Mouse (Mus musculus) adrenal gland, postnatal 14 days (tissue): ENCODE measurements around the gene Sepsecs. TPM values are rescaled to one million over a fixed set of nuclear protein-coding genes. Genes with fewer than 3 reads are reported as not detected.
A peak's percentile ranks its signal among the peaks of the same experiment; 100 is the strongest.

Experiments
- DNase-seq: peaks from one replicate; pipeline ENCODE4 v3.0.0; 2021; ENCODE audit warnings: mixed read lengths
- total RNA-seq: library from RNA; stranded (reverse); gene quantifications from 2 replicates; pipeline ENCODE4 v1.2.3, GENCODE M21; 2021

The Sepsecs gene
- total RNA-seq, 1 experiment from 2014 or later: 19.2 TPM

DNA sequence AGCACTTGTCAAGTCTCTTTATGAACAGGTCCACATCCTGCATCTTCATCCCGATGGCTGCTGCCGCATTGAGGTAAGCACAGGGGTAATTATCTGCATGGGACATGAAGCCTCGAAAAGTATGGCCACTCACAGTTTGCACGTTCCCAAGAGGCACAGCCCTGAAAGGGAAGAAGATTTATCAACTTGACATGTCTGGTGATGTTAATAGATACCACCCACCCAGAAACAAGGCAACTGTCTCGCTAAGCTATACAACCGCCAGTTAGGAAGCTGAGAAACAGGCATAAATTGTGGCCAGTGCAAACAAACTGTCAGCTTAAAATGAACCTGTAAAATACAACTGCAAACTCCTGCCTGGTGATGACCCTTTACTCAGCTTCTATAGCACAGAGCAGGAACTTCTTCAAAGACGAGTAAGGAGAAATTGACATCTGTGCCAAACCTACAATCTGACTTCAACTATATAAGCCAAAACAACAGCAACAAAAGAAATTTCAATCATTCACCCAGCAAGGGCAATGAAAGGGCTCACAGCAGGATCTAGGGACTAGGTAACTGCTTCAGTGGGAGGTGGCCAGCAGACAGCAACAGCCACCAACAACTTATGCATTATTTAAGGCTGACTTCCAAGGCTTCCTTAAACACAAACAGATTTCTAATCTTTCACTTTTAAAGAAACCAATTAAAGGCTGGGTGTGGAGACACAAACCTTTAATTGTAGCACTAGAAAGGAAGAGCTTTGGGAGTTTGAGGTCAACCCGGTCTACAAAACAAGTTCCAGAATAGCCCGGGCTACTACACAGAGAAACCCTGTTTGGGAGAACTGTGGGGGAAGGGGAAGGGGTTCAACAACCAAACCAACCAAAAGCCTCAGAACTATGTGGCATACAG is 25.3 kb downstream of the Sepsecs start:
- no peak for DNase-seq

DNA sequence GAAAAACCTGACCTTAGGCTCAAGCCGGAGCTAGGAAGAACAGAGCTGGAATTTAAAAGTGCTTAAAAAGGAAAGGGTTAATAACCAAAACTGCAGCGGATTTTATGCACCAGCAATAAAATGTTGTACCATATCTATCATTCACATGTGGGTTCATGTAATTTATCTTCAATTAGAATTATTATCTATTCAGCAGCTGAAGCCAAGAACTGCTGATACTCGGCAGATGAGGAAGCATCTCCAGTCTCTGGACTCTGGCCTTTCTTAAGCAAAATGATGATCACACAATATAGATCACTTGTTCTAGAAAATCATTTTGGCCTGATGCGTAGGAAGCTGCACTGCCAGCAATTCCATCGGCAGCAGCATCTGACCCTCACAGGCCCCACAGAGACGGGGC is 27.8 kb downstream of the Sepsecs start:
- DNase-seq: no peak

DNA sequence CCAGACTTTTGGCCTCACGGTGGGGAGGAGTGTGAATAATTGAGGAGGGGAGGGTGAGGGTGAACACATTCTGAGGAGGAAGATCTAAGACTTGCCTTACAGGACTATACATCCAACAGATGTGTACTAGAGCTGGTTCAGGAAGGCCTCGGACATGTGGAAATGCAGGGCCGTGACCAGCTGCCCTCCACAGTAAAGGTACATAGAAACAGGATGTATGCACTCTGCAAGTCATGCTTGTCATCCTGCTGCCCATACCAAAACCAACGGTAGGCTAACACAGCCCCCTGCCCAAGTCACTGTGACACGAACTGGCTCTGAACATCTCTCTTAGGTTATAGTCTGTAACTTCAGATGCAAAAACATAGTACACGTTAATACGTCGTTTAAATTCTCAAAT is 30.6 kb downstream of the Sepsecs start:
- no peak for DNase-seq

DNA sequence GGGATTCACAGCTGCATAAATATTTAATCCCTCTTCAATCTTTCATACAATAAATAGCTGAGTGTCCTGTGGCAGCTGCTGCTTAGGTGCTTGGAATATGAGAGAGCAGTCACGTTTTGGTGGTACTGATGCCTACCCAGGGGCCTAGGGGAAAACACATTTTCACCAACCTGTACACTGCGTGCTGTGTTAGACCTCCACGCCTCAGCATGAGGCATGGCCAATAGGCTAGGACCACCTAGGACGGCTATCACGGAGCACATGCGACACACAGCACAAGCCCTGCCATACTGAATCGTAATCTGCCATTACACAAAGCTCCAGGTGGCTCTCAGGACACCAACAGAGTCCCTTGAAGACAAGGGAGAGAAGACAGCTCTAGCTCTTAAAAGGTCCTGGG is 31.5 kb downstream of the Sepsecs start:
- DNase-seq: no peak

DNA sequence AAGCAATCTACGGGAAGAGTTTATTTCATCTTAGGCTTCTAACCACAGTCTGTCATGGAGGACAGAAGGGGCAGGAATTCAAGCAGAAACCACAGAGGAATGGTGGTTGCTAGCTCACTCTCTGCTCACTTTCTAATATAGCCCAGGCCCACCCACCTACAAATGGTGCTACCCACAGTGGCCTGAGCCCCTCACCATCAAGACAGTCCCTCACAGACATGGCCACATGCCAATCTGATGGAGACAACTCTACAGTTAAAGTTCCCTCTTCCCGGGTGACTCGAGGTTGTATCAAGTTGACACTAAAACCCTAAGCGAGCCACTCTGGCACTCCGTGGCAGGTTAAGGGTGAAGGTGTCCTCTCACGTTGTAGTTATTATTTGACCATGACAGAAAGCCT is 32.6 kb downstream of the Sepsecs start:
- DNase-seq: no peak

DNA sequence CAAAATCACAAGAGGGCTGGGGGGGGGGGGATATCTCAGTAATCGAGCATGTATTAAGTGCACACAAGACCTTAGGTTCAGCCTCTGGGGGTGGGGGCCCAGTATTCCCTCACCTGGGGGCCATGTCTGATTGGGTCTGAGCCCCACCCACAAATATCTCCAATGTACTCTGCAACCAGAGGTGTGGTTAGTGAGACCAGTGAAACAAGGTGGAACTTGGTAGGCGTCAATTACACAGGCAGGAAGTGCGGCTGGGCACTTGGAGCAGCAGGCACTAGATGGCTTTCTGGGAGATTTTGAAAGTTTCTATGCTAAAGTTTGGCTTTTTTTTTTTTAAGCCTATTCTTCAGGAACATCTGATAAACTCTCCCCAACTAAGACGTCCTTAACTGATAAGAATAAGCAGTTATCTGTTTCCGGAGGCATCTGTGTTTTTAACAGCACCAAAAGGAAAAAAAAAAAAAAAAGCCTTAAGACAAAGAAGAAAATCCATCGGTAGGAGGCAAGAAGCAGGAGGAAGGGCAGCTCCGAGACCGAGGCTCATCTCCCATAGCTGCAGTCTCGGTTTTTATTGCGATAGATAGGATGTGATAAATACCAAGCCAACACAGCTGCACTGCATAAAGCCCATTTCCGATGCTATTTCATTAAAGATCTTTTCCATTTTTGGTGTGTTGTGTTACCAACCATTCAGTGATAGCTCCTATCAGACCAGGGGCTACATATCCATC is 33.3 kb downstream of the Sepsecs start:
- no peak for DNase-seq

DNA sequence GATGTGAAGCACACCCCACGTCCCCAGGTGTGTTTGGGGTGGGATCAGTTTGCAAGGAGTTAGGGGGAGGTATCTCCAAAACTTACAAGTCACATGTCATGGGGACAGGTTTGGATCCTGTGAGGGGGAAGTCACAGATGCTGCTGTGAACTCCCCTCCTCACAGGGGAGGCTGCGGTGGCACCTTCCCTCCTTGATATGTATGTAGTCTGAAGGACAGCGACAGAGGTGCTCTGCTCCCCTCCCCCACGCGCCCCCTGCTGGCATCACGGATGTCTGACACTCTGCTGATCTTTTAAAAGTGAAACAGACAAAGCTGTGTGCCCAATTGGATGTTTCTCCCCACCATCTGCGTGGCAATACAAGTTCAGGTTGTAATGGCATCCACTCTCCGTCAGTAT is 35.5 kb downstream of the Sepsecs start:
- DNase-seq: peak; percentile 80

DNA sequence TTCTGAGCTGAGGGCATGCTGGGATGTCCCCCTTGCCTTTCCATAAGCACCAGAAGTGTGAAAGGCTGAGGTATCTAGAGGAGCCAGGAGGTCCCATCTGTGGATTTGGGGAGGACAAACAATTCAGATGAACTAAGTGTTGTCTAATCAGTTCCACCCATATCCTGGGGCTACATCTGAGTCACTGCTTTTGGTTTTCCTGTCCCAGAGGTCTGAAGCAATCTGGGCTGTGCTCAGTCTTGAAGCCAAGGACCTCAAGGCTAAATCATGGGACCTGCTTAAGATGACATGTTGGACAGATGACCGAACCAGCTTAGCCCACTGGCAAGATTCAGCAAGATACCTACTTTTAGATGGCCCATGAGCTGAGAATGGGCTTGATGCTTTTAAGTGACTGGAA is 39.0 kb downstream of the Sepsecs start:
- no peak for DNase-seq

DNA sequence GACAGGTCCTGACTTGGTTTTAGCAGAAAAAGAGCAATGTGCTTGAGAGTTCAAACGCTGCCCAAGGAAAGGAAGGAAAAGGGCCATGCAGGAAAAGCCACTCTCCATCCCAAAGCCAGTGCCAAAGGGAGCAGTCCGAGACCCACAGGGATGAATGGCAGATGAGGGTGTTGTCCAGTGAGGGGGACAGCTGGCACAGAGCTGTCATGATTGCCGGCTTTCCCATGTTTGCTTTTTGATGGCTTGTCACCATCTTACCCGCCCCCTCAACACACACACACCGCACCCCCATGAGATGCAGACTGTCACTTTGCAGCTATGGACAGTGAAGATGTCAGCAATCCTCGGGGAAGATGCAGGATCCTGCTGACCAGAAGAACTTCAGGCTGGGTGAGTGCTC is 40.3 kb downstream of the Sepsecs start:
- DNase-seq: no peak

DNA sequence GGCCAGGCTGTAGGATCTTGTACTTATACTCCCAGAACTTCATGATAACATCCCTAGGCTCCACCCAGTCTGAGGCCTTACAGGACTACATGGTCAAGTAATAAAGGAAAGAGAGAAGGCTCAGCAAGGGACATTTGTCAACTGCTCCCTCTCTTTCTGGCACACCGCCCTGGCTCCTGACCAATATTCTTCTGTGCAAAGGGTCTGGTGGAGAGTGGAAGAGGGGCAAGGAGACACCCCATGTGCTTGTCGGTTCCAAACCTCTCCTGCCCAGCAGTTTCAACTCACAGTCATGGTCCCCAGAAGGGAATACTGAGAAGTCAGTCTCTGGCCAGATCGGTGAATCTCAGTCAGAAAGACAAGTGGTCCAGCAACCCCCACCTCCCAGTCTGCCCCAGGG is 40.7 kb downstream of the Sepsecs start:
- DNase-seq: no peak

DNA sequence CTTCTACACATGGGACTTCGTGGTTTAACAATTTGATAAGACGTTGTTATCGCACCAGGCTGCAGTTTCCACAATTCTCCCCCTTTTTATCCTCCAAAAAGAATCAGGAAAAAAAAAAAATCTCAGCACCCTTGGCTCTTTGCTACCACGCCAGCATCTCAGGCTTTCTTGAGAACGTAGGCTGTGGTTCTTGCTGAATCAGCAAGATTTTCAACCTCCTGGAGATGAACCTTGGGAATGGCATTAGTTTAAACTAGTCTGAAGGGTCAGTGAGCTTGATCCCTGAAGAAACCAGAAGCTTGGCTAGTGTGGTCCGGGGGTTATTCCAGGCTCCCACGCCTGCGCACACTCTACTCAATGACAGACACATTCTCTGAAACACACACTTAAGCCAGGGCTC is 41.8 kb downstream of the Sepsecs start:
- DNase-seq: no peak

DNA sequence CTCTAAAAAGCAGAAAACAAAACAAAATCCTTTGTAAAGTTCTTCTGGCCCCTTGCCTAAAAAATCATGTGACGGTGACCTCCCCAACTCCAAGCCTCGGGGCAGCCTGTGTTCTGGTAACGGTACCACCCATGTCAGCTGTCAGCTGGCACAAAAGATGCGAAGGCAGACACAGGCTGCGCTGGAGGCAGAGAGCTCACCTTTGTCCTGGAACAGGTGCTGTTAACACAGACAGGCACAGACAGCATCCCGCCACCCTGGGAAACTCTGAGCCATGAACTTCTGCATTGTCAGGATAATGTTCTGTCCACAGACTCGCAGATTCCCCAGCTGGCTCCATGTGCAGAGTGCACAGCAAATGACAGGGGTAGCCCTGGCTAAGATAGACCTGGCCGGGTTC is 43.4 kb downstream of the Sepsecs start:
- DNase-seq: no peak

DNA sequence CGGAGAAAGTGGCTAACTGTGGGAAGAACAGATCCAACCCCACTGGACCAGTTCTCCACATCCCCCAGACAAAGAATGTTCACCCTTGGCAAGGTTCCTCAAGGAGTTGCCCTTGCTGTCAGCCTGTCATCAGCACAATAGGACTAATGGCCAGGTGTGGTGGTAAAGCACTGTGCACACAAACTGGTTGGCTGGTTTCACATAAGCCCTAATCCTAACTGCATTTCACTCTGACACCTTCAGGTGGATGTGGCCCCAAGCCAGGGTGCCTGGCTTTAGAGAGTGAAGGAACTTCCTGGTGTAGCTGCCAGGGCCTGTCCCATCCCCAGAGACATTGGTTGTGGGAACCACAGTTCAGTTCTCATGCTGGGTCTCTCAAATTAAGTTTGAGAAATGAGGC is 44.6 kb downstream of the Sepsecs start:
- DNase-seq: no peak

DNA sequence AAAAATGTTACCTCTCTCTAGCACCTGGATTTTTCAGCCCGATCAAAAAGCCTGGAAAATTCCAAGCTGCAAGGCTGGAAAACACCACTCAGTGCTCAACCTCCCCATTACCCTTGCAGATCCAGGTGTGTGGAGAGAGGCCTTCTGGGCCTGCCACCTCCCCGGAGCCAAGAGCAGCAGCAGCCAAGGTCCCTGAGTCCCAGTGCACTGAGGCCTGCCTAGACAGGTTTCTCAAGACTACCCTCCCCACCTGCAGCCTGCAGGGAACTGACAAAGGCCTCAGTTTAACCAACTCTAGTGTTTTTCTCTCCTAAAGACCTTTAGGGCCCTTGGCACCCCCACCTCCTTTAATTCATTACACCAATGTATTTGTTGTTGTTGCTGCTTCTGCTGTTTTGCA is 46.4 kb downstream of the Sepsecs start:
- DNase-seq: no peak

DNA sequence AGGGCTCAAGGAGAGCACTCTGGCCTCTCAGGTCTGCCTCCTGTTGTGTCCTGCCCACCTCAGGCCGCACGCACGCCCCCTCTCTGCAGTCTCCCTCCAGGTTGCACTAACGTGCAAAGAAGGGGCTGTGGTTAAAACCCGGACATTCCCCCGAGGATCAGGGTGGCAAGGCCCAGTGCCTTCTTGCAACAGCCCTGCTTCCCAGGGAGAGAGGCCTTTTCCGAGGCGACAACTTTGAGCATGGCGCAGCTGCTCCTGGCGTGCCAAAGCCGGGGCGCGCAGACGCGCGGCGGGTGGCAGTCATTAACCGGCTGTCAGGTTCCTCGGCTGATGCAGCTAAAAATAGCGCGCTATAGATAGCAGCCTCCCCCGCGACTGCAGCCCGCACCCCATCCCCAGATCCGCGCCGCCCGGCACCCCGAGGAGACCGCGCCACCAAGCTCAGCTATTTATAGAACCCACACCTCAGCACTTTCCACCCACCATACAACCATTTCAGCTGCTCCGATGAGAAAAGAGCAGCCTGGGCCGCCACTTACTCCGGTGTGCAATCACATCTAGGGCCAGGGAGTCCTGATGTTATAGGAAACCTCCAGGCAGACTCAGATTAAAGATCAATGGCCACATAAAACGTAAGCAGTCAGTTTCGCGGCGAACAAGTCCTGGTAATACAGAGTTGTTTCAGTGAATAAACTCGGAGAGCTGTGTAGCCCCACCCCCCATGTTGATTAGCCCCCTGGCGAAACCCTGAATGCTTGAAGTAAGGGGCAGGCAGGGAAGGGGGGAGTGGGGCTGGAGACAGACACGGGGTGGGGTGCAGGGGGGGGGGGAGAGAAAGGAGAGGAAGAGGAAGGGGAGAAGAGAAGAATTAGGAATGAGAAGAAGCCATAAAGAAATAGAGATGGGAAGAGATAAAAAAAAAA is 50.9 kb downstream of the Sepsecs start:
- DNase-seq: peak; percentile 34

DNA sequence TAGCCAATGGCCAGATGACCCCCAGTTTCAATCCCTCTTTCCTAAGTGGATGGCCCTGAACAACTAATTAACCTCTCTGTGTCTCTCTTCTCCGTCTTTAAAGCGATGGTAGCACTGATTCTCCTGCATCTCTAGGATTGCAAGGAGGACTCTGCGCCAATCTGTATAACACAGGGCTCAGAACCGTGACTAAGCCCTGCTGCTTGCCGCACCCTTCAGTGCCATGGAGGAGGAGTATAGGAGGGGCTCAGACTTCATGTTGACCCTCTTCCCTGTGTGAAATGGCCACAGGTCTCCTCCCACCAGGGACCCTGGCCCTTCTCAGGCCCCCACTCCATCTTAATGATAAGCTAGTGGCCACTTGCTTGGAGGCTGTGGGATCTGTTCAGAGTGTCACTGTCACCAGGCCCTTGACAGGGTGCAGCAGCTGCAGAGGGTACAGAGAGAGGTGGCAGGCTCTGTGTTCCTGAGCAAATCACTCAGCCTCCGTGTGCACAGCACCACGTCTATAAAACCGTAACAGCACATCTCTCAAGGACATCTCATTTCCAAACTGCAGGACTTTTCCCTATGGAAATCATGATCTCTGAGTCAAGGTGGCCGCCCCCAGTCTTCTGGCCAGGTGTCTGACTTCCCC is 51.7 kb downstream of the Sepsecs start:
- DNase-seq: no peak

DNA sequence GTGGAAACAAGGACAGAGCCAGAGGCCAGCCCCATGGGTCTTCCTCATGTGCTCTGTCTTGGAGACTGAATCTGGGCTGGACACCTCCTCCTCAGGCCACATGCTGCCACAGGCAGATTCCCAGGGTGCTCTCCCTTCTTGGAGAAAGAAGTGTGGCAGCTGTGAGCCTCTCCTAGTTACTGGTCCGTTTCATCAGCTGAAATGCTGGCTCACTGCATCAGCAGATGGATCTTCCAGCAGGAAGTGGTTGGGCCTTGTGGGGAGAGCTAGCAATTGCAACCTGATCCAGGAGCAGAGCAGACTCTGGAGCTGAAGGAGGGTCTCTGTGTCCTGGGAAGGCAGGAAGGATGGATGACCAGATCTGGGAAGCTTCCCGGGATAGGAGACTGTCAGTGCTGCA is 53.0 kb downstream of the Sepsecs start:
- DNase-seq: no peak

DNA sequence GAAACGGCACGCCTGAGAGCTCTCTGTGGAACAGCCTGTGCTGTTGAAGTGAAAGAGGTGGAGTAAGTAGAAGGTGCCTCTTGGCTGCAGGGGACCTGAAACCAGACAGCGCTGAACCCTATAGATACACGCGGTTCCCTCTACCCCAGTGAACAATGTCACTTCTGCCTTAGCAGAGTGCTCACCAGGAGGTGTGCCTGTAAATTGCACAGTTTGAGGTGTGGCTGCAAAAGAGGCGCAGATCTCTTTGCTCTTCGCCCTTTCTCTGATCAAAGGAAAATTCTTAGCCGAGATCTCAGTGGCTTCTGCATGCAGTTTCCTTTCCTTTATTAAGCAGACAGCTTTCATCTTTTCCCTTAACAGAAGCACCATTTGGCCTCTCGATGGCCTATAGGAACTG is 54.1 kb downstream of the Sepsecs start:
- no peak for DNase-seq

DNA sequence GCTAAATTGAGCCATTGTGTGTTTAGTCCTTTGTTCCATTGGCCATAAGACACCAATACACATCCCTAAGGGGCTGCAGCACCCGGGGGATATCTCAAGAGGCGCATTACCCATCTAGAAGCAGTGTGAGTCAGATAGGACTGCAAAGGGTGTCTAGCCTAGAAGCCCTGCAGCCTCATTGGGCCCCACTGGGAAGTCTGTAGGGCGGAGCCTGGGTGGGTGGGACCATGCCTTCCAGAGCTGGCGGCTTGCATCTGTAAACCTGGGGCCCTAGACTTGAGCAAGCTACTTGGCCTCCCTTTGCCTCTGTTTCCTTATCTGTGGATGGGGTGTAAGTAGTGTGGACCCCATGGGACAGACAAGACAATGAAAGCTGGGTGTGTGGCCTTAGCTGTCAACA is 54.8 kb downstream of the Sepsecs start:
- DNase-seq: no peak

DNA sequence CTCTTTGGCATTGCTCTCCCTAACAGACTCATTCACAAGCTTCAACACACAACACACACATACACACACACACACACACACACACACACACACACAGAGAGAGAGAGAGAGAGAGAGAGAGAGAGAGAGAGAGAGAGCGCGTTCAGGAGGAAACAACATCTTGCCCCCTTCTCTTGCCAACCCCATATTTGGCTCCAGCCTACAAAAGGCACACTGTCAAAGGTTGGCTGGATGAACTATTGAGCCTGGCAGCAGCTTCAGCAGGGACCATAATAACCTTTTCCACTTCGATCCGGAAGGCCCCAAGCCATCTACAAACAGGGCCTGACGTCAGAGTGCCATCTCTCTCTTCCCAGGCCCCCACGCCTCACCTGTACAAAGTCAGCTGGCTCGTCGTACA is 56.7 kb downstream of the Sepsecs start:
- no peak for DNase-seq

DNA sequence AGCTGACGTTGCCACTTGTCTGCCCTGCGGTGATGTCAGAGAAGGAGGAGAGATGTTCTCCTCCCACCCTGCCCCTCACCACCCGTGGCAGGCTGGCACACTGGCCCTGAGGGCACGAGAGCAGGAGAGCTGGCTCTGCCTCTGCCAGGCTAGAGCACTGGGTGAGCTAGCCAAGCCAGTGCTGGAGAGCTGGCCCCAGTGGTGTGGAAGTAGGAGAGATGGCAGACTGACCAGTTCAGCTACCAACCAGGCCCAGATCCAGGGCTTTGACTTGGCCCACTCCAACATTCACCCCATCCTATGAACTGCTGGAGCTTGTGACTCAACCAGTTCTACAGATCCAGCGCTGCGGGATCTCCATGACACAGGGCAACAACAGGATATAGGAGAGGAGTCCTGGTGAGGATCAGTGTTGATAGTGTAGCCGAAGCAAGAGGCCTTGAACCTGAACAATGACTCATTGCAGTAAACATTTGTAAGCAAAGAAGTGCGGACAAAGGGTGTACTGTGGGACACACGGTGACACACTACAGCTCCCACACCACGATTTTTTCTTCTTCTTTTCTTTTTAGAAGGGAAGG is 58.1 kb downstream of the Sepsecs start:
- peak; percentile 20 for DNase-seq

DNA sequence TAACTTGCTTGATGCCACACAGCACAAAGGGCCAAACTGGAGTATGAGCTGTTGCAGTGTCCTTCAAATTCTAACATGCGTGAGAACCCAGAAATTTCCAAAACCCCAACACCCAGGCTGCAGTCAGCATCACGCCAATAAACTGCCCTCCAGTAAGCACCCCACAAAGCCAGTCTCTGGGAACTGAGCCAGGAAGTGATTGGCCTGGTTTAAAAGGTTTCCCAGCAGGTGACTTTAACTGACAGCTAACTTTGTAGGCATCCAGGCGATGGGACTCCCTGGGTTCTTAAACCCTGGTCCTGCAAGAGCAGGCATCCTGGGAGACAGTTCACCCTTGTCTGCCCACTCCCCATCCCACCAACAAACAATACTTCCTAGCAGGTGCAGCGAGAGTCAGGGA is 59.2 kb downstream of the Sepsecs start:
- no peak for DNase-seq
